Mouse (Mus musculus) lung, postnatal 25 days (tissue): ENCODE measurements around the gene Acsl1.
"Not testable (repeated sequence)": the region's sequence is repeated elsewhere in the genome, so short reads cannot be mapped to it uniquely, and the experiment has no call there.

Experiments
- DNase-seq: peaks from one replicate; pipeline ENCODE4 v3.0.0; 2022; ENCODE audit warnings: low spot score

Gene Acsl1

DNA sequence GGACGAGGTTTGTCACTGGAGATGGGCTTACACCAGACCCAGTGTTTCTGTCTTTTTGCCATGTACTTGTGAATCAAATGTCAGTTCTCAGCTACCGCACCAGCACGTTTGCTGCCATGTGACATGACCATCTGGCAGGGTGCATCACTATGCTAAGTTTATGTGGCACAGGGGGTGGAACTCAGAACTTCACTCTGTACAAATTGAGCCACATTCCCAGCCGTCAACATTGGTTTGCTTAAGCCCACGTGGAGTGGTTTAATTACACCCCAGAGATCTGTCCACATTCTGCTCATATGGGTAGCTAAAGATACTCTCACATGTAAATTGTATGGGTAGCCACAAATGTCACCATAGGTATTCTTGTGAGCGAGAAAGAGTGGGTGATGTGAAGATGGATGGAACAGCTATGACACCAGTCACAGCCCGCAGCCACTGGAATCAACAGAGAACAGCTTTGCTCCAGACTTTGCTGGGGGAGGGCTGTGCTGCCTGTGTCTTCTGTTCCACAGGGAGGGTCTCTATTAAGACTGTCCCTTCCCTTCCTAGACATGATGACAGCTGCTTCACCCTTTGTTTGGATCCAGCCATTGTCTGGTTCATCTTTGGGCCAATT, 96.2 kb downstream of the Acsl1 start:
- DNase-seq: no peak

DNA sequence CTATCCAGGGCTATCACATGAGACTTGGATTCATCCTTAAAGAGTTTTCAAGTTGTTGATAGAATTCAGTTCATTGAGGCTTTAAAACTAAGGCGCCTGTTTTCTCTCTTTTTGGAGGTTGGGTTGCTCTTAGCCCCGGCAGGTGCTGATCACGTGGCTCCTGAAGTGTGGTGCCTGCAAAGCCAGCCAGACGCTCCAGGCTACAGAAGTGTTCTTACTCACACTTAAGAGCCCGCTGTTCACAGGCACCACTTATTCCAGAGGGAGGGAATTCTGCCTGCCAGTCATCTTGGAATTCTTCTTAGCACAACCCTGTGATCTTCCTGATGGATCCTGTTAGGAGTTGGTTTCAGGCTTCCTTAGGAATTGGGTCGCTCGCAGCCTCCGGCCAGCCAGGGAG, 97.1 kb downstream of the Acsl1 start:
- DNase-seq: peak; percentile 78

DNA sequence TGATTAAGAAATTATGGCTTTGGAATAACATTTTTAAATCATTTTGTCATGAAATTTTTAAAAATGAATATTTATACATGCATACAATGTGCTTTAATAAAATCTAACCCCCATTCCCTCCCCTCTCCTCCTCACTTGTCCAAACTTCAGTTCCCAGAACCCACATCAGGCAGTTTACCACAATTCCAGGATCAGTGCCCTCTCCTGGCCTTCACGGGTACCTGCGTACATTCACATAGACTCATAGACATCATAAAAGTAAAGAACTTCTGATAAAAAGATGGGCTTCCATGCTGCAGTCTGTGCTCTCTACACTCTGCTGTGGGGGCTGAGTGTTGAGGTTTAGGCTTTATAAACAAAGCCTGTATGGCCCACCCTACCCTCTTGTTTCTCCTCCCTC, 98.1 kb downstream of the Acsl1 start:
- no peak for DNase-seq

DNA sequence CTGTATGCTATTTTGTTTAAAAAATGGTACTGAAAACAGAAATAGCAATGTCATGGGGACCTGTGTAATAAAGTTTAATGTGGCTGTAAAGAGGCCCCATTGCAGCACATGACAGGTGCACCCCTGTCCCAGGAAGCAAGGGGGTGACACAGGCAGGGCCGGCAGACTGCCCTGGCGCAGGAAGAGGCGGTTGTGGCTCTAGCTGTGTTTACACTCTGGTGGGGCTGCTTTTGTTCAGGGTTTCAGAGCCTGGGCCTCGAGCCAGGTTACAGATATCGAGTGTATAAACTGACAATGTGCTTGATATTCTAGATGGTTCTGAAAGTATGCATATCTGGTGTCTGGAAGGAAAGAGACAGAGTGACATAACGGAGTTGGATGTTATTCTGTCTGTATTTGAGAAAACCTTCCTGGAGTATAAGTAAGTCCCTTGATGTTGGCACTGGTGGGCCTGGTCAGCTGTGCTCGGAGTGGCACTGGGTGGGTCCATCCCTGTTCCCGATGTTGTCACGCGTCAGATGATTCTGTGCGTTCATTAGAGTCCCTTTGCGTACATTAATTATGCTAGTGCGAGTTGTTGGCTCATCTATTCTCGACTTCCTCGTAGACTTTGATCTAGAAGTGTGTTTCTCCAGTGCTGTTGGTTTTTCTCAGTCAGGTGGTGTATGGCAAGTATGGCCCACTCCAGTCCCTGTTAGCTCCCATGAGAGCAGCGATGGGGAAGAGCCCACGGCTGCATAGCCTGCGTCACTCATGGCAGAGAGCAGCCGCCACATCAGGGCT, 99.0 kb downstream of the Acsl1 start:
- peak; percentile 57 for DNase-seq

DNA sequence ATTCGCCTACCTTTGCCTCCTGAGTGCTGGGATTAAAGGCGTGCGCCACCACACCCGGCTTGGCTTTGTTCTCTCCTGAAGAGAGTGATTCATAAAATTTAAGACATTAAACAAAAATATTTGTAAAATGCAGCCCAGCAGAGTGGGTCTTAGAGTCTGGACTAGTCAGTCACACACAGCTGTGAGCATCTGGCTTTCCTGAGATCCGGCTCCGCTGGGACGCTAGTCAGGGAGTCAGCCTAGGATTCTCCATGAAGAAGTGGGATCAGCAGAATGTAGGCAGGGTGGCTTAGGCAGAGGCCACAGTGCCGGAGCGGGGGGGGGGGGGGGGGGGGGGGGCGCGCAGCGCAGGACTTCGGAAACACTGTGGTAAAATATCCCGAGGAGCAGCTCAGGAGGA, 99.8 kb downstream of the Acsl1 start:
- DNase-seq: no peak

DNA sequence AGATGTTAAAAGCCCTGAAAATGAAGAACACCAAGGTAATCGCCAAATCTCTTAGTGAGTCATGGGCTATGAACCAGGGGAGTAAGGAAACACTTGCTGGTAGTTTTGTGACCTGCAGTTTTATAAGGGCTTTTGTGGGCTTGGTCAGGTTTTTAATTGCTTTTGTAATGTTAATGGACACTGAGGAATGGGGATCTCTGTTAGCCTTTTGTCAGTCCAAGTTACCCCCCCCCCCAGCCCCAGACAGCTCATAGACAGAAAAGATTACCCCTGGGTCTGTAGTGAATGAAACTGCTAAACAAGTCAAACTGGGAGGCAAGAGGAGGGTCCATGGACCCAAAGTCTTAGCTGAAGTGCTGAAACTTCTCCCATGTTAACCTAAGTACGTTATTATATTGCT, 102.6 kb downstream of the Acsl1 start:
- DNase-seq: no peak

DNA sequence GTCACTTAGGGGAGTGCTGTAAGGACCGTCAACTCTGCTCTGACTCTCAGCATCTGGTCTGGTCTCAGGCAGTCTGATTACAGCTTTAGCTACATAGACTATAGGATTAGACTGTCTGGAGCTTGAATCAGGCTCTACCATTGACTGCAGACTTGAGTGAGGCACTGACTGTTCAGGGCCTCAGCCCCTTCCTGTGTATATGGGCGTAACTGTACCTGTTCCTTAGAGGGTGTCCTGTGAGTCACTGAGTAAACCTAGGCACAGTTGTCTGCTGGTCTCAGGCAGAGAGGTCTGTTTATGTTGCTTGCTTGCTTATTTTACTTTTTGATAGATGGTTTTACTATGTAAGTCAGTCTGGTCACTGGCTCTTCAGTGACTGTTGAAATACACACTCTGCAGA, 103.1 kb downstream of the Acsl1 start:
- no peak for DNase-seq

DNA sequence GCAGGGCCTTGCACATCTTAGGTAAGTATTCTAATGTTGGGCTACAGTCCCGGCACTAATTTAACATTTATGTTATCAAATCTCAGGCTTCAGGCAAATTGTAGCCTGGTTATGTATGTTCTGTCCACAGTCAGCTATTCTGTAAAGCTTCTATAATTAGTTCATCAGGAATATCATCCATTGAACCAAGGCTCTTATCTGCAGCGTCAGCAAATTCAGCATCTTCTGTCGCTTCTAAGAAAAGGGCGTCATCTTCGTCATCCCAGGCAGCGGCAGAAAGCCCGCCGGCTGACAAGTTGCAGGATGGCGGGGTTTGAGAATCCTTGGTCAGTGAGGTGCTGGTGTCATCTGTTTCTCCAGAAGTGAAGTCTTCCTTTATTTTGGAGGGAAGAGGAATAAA, 108.0 kb downstream of the Acsl1 start:
- DNase-seq: no peak

DNA sequence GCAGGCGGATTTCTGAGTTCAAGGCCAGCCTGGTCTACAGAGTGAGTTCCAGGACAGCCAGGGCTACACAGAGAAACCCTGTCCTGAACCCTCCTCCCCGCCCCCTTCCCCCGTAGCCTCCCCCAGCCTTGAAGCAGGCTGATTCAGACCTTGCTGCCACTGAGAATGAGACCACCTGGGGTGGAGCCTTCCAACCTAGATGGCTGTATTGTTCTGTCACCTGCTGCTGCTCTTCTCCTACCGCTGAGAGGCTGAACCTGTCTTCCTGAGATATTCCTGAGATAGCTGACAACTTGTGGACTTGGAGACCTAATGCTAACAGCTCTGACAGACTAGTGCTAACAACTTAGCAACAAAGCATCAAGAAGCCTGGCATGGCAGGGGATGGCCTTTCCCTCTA, 113.5 kb downstream of the Acsl1 start:
- DNase-seq: not testable (repeated sequence)

DNA sequence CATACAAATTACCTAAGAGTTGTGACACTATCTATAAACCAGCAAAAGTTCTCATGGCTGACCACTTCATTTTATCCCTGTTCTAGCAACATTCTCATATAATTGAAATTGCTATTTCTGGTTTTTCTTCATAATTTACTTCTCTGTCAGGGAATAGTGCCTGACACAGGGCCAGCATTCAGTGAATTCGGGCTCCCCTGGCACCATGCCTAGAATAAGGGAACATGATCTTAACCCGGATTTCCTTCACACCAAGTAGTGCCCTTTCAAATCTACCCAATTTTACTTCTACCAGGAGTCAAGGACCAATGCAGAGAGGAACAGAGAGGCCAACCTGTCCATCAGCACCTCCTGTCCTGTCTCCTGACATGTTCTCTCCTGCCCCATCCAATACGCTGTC, 114.7 kb downstream of the Acsl1 start:
- no peak for DNase-seq
